Mouse (Mus musculus) A20 (cell line): ENCODE measurements around the gene Orm3.

Source experiments
- DNase-seq: peaks from one replicate; pipeline ENCODE4 v3.0.0-alpha.2; 2011; ENCODE audit warnings: low read depth, low spot score

The Orm3 gene

DNA sequence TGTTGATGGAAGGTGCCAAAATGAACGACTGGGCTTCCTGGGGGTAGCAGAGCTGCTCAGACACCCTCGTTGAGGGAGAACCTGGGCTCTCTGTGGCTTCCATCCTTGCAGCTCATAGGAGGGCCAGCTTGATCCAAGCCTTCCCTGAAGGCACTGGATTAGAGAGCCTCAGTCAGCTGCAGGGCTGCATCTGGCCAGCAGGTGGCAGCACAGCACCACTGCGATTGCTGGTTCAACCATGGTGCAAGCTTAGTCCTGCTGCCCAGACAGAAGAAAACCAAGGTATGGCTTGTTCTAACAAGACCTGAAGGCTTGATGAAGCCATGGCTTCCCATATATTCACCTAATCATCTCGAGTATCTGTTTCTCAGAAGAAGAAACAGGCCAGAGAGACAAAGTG lies 12.6 kb downstream of the Orm3 start:
- DNase-seq, result peak; percentile 72

DNA sequence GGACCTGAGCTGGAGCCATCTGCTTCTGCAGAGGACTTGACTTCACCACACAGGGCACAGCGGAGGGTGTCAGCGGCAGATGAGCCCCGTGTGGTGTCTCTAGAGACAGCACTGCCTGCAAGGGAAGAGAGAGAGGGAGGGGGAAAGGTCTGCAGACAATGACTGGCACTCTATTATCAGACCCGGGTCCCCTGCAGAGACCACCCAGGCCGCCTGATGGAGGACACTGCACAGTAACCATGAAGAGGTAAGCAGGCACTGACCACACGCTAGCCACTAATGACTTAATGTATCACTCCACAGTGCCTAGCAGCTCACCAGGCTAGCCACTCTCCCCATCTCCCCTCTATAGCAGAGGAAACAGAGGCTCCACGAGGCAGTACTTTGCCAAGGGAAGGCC lies 14.9 kb downstream of the Orm3 start:
- DNase-seq, result no peak

- DNase-seq, result peak; percentile 80
Measured at GRCm38 (mm10) chr4:63371890-63372289, 15.9 kb downstream of the Orm3 start.

DNA sequence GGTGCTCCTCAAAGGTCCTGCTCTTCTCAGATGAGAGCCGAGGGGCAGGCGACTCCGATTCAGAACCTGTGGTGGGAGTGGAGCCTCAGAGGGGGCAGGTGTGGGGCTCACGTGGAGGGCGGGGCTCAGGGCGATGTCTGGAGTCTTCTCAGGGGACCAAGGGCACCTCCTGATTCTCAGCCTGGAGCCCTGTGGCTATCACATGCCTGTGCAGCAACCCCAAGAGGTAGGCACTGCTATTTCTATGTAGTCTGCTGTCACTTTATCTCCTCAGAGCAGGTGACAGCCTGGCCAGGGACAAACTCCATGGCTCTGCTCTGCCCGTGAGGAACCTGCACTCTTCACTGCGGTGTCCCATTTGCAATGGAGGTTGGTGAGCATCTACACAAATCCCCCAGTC lies 17.4 kb downstream of the Orm3 start:
- DNase-seq, result no peak

DNA sequence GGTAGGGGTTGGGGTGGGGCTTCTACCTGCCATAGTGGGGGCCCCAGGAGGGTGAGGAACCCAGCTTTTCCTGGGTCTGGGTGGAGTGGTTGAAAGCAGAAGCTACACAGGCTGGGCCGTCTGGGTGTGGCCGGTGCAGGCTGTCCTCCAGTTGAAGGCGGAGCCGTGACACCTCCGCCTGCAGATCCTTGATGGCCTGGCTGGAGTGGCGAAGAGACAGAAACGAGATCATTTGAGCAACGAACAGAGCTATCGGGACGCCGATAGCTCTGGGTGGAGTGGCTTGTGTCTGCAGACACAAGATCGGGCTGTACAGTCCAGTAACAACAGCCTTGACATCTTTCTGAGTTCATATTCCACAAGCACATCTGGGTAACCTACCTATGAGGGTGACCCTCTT lies 18.4 kb downstream of the Orm3 start:
- no peak for DNase-seq

- no peak for DNase-seq
Measured at GRCm38 (mm10) chr4:63375367-63375766, 19.4 kb downstream of the Orm3 start.

DNA sequence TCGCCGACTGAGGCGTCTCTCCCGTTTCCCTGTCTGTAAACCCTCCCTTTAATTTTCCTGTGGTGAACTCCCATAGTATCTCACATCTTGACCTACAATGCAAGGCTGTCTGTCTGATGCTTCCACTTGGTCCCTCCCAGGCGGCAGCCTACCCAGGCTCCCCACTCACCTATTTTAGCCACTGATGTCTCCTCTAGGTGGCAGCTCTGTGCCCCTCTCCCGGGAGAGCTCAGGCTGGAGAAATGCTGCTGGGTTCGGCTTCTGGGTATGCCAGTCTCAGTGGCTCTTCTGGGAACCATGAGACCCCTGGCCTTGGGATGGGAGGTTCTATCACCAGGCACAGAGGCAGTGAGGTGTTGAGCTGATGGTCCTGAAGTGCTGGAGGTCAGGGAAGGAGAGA lies 21.5 kb downstream of the Orm3 start:
- no peak for DNase-seq

DNA sequence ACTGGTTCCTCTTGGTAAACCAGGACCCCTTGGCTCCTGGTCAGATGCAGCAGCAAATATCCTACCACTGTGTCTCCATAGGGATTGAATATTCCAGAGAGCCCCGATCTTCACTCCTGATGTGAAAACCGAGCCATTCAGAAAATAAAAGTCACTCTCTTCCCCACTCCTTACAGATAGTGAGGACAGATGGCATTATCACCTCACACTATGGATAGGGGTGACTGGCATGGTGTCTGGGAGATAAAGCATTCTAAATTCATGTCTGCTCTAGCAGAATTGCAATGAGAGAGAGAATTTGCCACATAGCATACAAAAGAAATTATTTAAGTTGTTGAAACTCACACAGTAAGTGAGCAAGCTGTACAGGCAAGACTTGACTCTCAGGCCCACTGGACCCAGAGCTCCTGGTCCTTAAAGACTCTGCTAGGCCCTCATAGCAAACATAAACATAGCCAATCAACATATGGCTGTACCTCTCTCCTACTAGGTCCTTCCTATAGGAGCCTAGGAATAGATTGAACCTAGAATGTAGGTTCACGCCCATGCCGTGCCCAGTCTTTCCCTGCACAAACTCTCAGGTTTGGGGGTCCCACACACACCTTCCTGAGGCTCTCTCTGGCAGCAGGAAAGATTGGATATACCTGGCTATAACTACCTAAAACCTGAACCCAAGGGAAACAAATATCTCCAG lies 26.9 kb downstream of the Orm3 start:
- DNase-seq, result no peak

- no peak for DNase-seq
Measured at GRCm38 (mm10) chr4:63383474-63383873, 27.5 kb downstream of the Orm3 start.

- DNase-seq, result no peak
Measured at GRCm38 (mm10) chr4:63384262-63384661, 28.3 kb downstream of the Orm3 start.

GRCm38 (mm10) chr4:63385253-63385652 lies 29.3 kb downstream of the Orm3 start:
- DNase-seq, result no peak

- peak; percentile 88 for DNase-seq
Measured at GRCm38 (mm10) chr4:63385784-63386183, 29.8 kb downstream of the Orm3 start.

- DNase-seq, result no peak
Measured at GRCm38 (mm10) chr4:63388029-63388428, 32.1 kb downstream of the Orm3 start.

DNA sequence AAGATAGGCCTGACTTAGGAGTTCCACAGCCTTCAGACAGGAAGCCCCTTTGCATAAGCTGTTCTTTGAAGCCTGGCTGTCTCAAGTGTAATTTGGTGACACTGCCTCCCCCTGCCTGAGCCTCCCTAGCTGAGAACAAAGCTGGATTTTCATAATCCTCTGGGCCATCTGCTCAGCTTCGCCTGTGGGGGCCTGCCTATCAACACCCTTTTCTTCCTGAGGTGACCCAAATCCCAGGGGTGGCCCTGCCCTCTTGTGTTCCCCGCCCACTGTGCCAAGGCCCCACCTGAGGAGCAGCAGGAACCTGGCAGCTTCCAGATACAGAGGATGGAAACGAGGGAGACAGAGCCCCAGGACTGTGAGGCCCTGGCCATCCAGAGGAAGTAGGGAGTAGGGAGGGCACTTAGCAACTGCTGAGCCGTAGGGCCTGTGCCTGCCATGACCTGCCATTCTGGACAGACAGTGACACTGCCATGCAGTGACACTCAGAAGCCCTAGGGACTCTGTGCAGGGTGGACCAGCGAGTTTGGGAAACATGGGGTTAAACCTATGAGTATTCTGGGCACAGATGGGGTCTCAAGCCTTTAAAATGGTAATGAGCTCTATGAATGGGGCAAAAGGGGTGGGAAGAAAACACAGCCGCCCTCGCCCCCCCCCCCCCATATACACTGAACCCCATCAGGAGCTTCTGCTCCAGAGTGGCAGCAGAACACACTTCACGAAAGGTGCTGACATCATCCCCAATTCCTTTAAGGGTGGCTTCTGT lies 33.3 kb downstream of the Orm3 start:
- DNase-seq, result peak; percentile 30

- DNase-seq, result peak; percentile 55
Measured at GRCm38 (mm10) chr4:63389887-63390528, 34.0 kb downstream of the Orm3 start.

DNA sequence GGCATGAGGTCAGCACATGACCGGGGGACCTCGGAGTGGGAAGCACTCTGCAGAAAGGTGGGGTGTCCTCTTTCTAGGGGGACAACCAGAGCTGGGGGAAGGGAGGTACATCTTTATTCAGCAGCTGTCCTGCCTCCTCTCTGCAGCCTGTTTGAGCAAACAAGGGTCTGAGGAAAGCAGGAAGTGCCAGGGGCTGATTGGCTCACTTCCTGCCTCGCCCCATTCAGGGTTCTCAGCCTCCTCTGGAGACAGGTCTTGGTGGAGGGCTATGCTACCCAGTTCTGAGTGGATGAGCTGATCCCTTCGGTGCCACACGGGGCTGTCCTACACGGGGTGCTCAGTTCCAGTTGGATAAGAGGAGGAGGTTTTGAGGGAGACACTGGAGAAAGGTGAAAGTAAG lies 35.4 kb downstream of the Orm3 start:
- DNase-seq, result no peak

DNA sequence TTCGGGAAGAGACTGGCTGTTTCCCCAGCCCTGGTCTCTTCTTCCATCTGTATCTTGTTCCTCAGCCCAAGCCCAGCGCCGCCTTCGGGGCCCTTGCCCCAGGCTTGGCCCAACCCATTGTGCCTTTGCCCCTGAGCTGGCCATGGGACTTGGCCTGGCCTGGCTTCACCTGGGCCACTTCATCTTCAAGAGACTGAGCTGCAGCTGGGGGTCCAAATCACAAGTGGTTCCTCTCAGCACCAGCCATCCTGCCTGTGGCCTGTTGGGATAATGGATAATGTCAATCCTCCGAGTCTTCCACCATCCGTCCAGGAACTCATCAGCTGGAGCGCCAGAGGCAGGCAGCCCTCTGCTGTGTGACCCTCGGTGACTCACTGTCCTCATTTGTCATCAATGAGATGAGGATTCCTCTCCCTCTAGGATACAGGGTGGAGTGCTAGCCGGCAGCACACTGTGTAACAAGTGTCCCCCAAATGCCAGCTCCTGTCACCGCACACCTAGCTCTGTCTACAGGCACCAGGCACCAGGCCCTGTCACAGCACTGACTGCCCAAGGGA lies 42.1 kb downstream of the Orm3 start:
- no peak for DNase-seq

GRCm38 (mm10) chr4:63398854-63399609 lies 43.1 kb downstream of the Orm3 start:
- peak; percentile 86 for DNase-seq

- DNase-seq, result no peak
Measured at GRCm38 (mm10) chr4:63399691-63400270, 43.8 kb downstream of the Orm3 start.

- peak; percentile 86 for DNase-seq
Measured at GRCm38 (mm10) chr4:63400541-63401306, 44.8 kb downstream of the Orm3 start.

- DNase-seq, result no peak
Measured at GRCm38 (mm10) chr4:63401620-63402019, 45.7 kb downstream of the Orm3 start.
